Mouse (Mus musculus) testis, adult 2 months (tissue): ENCODE data around the gene Nfe2l3.

Experiments used
- CTCF ChIP-seq: fragments of 200-500 bp; IDR thresholded peaks from 2 replicates; pipeline ENCODE4 v1.5.1; 2012; ENCODE audit warnings: low read depth, mild to moderate bottlenecking, inconsistent platforms, low read length, moderate library complexity; ENCODE audit not compliant: control insufficient read depth, insufficient read depth, insufficient replicate concordance
- POLR2A ChIP-seq: fragments of 200-500 bp; IDR thresholded peaks from 2 replicates; pipeline ENCODE4 v1.6.1; 2012; ENCODE audit warnings: low read depth, mild to moderate bottlenecking, inconsistent platforms, low read length, moderate library complexity; ENCODE audit not compliant: control insufficient read depth

GRCm38 (mm10) chr6:51471782-51472181 is 39.3 kb downstream of the Nfe2l3 start:
- TF ChIP-seq POLR2A (no peak), CTCF (no peak)
